Mouse (Mus musculus) midbrain, embryonic 11.5 days (tissue): ENCODE measurements at regions not wholly inside any gene's neighbourhood (a gene's known extent, or its start where the extent isn't known, plus 50 kb on each side); places are given as distances from the start of the nearest gene placed in this dataset.
A peak's percentile ranks its signal among the peaks of the same experiment; 100 is the strongest.
"Not testable (repeated sequence)": the region's sequence is repeated elsewhere in the genome, so short reads cannot be mapped to it uniquely, and the experiment has no call there.

ENCODE experiments used
- ATAC-seq: fragments of 200-750 bp; cut with Nextera tagmentation; 2 replicates; pipeline ENCODE4 v1.8.0; 2017; ENCODE audit warnings: moderate TSS enrichment, moderate library complexity; ENCODE audit not compliant: low FRiP score
- DNase-seq: peaks from one replicate; pipeline ENCODE4 v3.0.0; 2015; ENCODE audit warnings: low spot score; ENCODE audit errors: missing footprints
- H3K27ac ChIP-seq: fragments of 300-500 bp; sonication (generic); 2 replicates; pipeline ENCODE4 v1.5.1; 2014; ENCODE audit warnings: low read depth, low read length
- H3K27me3 ChIP-seq: fragments of 300-500 bp; sonication (generic); 2 replicates; pipeline ENCODE4 v1.6.1; 2014; ENCODE audit warnings: mild to moderate bottlenecking, low read length, moderate library complexity, mixed read lengths; ENCODE audit not compliant: control insufficient read depth, insufficient read depth
- H3K36me3 ChIP-seq: fragments of 300-500 bp; sonication (generic); 2 replicates; pipeline ENCODE4 v1.6.1; 2014; ENCODE audit warnings: mild to moderate bottlenecking, low read length, moderate library complexity, mixed read lengths; ENCODE audit not compliant: control insufficient read depth, insufficient read depth
- H3K4me1 ChIP-seq: fragments of 300-500 bp; sonication (generic); 2 replicates; pipeline ENCODE4 v1.6.1; 2014; ENCODE audit warnings: low read length; ENCODE audit not compliant: control insufficient read depth, insufficient read depth
- H3K4me2 ChIP-seq: fragments of 300-500 bp; sonication (generic); 2 replicates; pipeline ENCODE4 v1.6.1; 2014; ENCODE audit warnings: mild to moderate bottlenecking, moderate library complexity
- H3K4me3 ChIP-seq: fragments of 300-500 bp; sonication (generic); 2 replicates; pipeline ENCODE4 v1.5.1; 2014; ENCODE audit warnings: low read depth, low read length
- H3K9ac ChIP-seq: fragments of 300-500 bp; sonication (generic); 2 replicates; pipeline ENCODE4 v1.6.1; 2014; ENCODE audit warnings: low read length
- H3K9me3 ChIP-seq: fragments of 300-500 bp; sonication (generic); 2 replicates; pipeline ENCODE4 v1.6.1; 2016; ENCODE audit warnings: low read length; ENCODE audit not compliant: control insufficient read depth
- WGBS: fragments of 180-500 bp; shearing (Covaris S2); extraction: QIAGEN DNeasy Blood & Tissue Kit; methylation state at CpG from one replicate; pipeline ENCODE4 v1.1.7; 2014; 5-methylcytosine and 5-hydroxymethylcytosine counted together

GRCm38 (mm10) chr1:23316288-23316687 lies 81.3 kb downstream of the Ogfrl1 start:
- 90% methylated on average over 2 of the region's 2 CpGs for WGBS
- not testable (repeated sequence) for H3K9ac ChIP-seq, H3K27ac ChIP-seq, H3K36me3 ChIP-seq, H3K27me3 ChIP-seq, DNase-seq, H3K4me2 ChIP-seq, H3K4me3 ChIP-seq, ATAC-seq, H3K4me1 ChIP-seq, H3K9me3 ChIP-seq

GRCm38 (mm10) chr1:23314863-23315262 lies 82.7 kb downstream of the Ogfrl1 start:
- H3K4me3 ChIP-seq, H3K27ac ChIP-seq, H3K4me1 ChIP-seq, H3K27me3 ChIP-seq, H3K36me3 ChIP-seq, H3K4me2 ChIP-seq, DNase-seq, ATAC-seq, H3K9me3 ChIP-seq, H3K9ac ChIP-seq: not testable (repeated sequence)
- 86% methylated on average over 2 of the region's 2 CpGs for WGBS

GRCm38 (mm10) chr1:23292718-23293117 lies 104.9 kb downstream of the Ogfrl1 start:
- H3K36me3 ChIP-seq, result no peaks in the 10 kb centered on the region
- no peaks in the 10 kb centered on the region for H3K4me1 ChIP-seq
- WGBS, result 95% methylated on average over 1 of the region's 1 CpGs
- no peak for DNase-seq
- H3K9ac ChIP-seq, result no peak overlapping the region
- no peak for ATAC-seq
- H3K4me2 ChIP-seq, result no peak overlapping the region
- H3K4me3 ChIP-seq, result no peak overlapping the region
- no peaks in the 10 kb centered on the region for H3K9me3 ChIP-seq
- no peaks in the 10 kb centered on the region for H3K27me3 ChIP-seq
- H3K27ac ChIP-seq, result no peak overlapping the region

GRCm38 (mm10) chr1:23286741-23287140 lies 110.8 kb downstream of the Ogfrl1 start:
- peak; percentile 58; the same call in 1 of the 2 replicates for ATAC-seq
- H3K4me1 ChIP-seq, result no peaks in the 10 kb centered on the region
- no peak overlapping the region for H3K4me2 ChIP-seq
- no peaks in the 10 kb centered on the region for H3K9me3 ChIP-seq
- peak; percentile 82 for DNase-seq
- H3K27ac ChIP-seq, result no peak overlapping the region
- WGBS, result 24% methylated on average over 4 of the region's 4 CpGs
- no peaks in the 10 kb centered on the region for H3K27me3 ChIP-seq
- H3K4me3 ChIP-seq, result no peak overlapping the region
- no peak overlapping the region for H3K9ac ChIP-seq
- H3K36me3 ChIP-seq, result no peaks in the 10 kb centered on the region

- H3K27ac ChIP-seq, result no peak overlapping the region
- no peaks in the 10 kb centered on the region for H3K36me3 ChIP-seq
- DNase-seq (no peak), ATAC-seq (no peak)
- no peaks in the 10 kb centered on the region for H3K9me3 ChIP-seq
- no peak overlapping the region for H3K4me2 ChIP-seq
- H3K4me3 ChIP-seq, result no peak overlapping the region
- H3K4me1 ChIP-seq, result no peaks in the 10 kb centered on the region
- 91% methylated on average over 4 of the region's 4 CpGs for WGBS
- no peak overlapping the region for H3K9ac ChIP-seq
- H3K27me3 ChIP-seq, result no peaks in the 10 kb centered on the region
Measured at GRCm38 (mm10) chr1:23282870-23283219, 114.7 kb downstream of the Ogfrl1 start.

- Histone ChIP-seq H3K27me3 (no peaks in the 10 kb centered on the region), H3K4me2 (no peak overlapping the region), H3K4me1 (no peaks in the 10 kb centered on the region), H3K27ac (no peak overlapping the region), H3K9me3 (no peaks in the 10 kb centered on the region), H3K9ac (no peak overlapping the region), H3K36me3 (no peaks in the 10 kb centered on the region), H3K4me3 (no peak overlapping the region)
- DNase-seq (no peak), ATAC-seq (no peak)
- WGBS, result 89% methylated on average over 2 of the region's 2 CpGs
Measured at GRCm38 (mm10) chr1:23282215-23282869, 115.2 kb downstream of the Ogfrl1 start.

- Histone ChIP-seq H3K9ac (no peak overlapping the region), H3K27me3 (no peaks in the 10 kb centered on the region), H3K4me3 (no peak overlapping the region), H3K9me3 (no peaks in the 10 kb centered on the region), H3K4me1 (no peaks in the 10 kb centered on the region), H3K36me3 (no peaks in the 10 kb centered on the region), H3K4me2 (no peak overlapping the region), H3K27ac (no peak overlapping the region)
- 82% methylated on average over 2 of the region's 2 CpGs for WGBS
- ATAC-seq (no peak), DNase-seq (no peak)
Measured at GRCm38 (mm10) chr1:23279827-23280226, 117.7 kb downstream of the Ogfrl1 start.

- WGBS, result 84% methylated on average over 6 of the region's 6 CpGs
- no peak overlapping the region for H3K4me2 ChIP-seq
- H3K4me1 ChIP-seq, result no peaks in the 10 kb centered on the region
- H3K36me3 ChIP-seq, result 0 out of 2 replicates have a peak, but pooled peaks cover 3% of the 10 kb centered on the region
- no peaks in the 10 kb centered on the region for H3K27me3 ChIP-seq
- no peaks in the 10 kb centered on the region for H3K9me3 ChIP-seq
- ATAC-seq, result no peak
- H3K27ac ChIP-seq, result no peak overlapping the region
- H3K4me3 ChIP-seq, result no peak overlapping the region
- no peak overlapping the region for H3K9ac ChIP-seq
- no peak for DNase-seq
Measured at GRCm38 (mm10) chr1:23272077-23272476, 125.5 kb downstream of the Ogfrl1 start.

GRCm38 (mm10) chr1:23270910-23271822 lies 126.4 kb downstream of the Ogfrl1 start:
- Histone ChIP-seq H3K4me3 (no peak overlapping the region), H3K9ac (no peak overlapping the region), H3K4me2 (no peak overlapping the region), H3K9me3 (no peaks in the 10 kb centered on the region), H3K4me1 (no peaks in the 10 kb centered on the region), H3K27ac (no peak overlapping the region), H3K27me3 (no peaks in the 10 kb centered on the region), H3K36me3 (0 out of 2 replicates have a peak, but pooled peaks cover 3% of the 10 kb centered on the region)
- DNase-seq, result no peak
- no peak for ATAC-seq
- 71% methylated on average over 6 of the region's 6 CpGs for WGBS
